Mouse (Mus musculus) lung, postnatal 36 days (tissue): ENCODE data around the gene Rps28.

Source experiments
- DNase-seq: peaks from one replicate; pipeline ENCODE4 v3.0.0; 2022; ENCODE audit warnings: mixed read lengths

Rps28 gene

DNA sequence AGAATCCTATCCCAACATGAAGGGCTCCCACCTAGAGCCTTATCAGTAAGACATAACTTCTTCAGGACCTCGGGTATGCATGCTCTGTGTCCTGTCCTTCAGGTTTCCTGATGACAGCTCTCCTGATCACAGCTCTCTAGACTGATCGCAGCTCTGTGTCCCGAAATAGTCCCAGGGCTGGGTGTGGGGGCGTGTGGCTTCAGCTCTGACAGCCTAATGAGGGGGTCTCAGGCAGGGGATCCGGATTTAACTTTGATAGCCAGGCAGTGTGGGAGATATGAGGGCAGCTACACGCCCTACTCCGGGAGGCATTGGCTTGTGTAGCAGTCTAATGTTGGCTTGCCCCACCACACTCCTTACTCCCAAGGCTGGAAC, 13.2 kb downstream of the Rps28 start:
- no peak for DNase-seq

GRCm38 (mm10) chr17:33810334-33811141, 13.8 kb downstream of the Rps28 start, which contains the start of gene Kank3:
Gene Kank3 (plus strand): TSS chr17:33810519.
- DNase-seq: peak; percentile 98

DNA sequence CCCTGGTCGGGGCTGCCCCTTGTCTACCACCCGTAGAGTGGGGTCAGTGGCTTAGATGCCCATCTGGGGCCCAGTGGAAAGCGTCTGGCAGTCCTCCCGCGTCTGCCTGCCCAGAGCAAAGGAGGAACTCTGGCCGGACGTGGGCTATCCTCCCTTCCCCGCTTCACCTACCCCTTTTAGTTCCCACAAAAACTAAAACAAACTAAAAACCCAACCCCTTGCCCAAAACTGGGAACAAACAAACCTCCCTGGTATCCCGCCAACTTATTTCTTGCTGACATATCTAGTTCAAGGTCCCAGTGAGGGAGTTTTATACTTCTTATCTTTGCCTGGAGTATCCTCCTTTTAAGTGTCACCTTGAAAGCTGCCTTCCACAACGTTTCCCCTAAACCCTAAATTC, 16.2 kb downstream of the Rps28 start:
- DNase-seq: no peak

DNA sequence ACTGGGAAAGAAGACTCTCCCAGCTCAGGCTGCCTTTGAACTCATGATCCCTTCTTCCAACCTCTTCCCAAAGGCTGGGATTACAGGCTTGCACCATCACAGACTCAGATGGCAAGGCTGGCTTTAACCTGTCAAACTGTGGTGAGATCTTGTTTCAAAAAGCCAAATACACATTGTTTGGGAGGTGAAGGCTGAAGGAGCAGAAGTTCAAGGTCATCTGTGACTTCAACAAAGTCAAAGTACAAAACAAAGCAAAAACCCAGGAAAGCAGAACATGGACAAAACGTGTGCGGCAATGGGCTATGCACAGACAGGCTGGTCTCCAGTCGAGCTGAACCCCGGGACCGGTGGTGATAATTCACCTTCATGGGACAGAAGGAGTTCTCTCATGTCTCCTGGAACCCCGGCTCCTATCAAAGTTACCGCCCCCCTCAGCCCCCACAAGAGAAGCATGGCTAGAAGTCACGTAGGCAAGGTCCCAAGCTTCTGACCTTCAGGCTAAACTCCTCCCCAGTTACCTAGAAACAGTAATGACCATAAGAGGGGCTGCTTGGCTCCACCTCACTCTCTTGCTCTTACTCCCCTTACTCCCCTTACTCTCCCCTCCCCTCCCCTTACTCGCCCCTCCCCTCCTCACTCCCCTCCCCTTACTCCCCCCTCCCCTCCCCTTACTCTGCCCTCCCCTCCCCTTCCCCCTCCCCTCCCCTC, 17.0 kb downstream of the Rps28 start:
- DNase-seq: no peak

DNA sequence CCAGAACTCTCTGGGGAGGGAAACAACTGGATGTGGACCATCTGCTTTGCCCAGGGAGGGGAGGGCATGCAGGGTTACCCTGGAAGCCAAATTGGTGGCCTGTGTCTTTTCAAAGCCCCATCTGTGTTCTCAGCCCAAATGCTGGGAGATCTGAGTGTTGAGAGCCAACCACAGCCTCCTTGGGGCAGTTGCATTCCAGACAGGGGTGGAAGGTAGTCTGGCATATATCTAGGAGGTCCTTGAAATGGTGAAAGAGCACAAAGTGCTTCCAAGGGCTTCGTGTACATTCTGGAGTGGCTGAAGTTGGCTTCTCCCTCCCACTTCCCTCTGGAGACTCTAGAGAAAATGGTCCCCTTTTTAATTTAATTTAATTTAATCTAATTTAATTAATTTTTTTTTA, 19.6 kb downstream of the Rps28 start:
- peak; percentile 74 for DNase-seq

GRCm38 (mm10) chr17:33804205-33804604, 20.2 kb downstream of the Rps28 start:
- peak; percentile 56 for DNase-seq

DNA sequence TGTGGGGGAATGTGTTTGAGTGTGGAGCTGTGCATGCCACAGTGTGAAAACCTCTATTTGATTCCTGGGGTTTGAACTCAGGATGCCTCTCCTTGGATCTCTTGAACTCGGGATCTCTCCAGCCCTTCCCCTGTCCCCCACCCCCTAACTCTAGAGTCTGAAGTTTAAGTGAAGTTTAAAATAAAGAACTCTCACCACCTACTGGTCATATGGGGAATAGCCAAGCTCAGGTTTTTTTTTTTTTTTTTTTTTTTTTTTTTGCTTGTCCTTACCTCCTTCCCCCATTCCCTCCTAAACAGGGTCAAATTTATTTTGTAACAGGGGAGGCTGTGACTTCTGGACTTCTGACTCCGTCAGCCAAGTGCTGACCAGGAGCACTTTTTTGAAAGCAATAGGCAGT, 22.1 kb downstream of the Rps28 start:
- no peak for DNase-seq

- no peak for DNase-seq
Observed at GRCm38 (mm10) chr17:33799277-33799676, 25.1 kb downstream of the Rps28 start.

DNA sequence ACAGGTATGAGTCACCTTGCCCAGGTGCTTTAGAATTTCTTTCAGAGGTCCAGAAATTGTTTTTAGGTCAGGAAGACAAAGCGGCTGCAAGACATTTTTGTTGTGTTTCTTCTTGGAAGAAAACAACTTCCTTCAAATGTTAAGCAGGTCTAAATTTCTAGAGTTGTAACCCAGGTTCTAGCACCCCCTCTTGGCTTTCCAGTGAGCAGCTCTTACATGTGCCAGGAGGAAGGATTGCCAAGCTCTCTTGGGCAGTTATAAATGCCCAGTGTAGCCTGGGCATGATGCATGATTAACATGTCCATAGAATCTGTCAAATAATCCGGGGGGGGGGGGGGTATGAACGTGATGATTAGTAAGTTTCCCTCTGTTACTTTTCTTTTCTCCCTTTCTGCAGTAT, 26.1 kb downstream of the Rps28 start:
- peak; percentile 71 for DNase-seq

DNA sequence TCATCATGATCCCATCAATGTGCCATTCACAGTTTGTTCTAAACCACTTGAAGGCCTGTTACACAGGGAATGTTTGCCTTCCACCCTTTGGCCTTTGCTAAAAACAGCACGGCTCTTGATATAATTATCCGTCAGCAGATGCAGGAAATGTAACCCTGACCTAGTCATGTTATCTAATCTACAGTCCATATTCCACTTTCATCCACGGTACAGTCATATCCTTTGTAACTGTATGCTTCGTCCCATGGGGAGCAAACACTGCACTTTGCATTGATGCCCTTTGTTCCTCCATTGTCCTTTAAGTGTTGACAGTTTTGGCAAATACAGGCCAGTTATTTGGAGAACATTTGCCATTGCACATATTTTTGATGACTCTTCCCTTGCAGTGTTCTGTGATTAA, 35.6 kb downstream of the Rps28 start:
- DNase-seq: no peak

- DNase-seq: no peak
Observed at GRCm38 (mm10) chr17:33786375-33786774, 38.0 kb downstream of the Rps28 start.

- DNase-seq: no peak
Observed at GRCm38 (mm10) chr17:33784939-33785338, 39.4 kb downstream of the Rps28 start.

- peak; percentile 93 for DNase-seq
Observed at GRCm38 (mm10) chr17:33783408-33783807, 41.0 kb downstream of the Rps28 start.

- DNase-seq: no peak
Observed at GRCm38 (mm10) chr17:33782067-33782466, 42.3 kb downstream of the Rps28 start.

- peak; percentile 88 for DNase-seq
Observed at GRCm38 (mm10) chr17:33781124-33781977, 43.0 kb downstream of the Rps28 start, which contains the start of gene Angptl4. Gene Angptl4 (minus strand): TSS chr17:33781830.

GRCm38 (mm10) chr17:33780431-33780830, 43.9 kb downstream of the Rps28 start:
- peak; percentile 76 for DNase-seq

DNA sequence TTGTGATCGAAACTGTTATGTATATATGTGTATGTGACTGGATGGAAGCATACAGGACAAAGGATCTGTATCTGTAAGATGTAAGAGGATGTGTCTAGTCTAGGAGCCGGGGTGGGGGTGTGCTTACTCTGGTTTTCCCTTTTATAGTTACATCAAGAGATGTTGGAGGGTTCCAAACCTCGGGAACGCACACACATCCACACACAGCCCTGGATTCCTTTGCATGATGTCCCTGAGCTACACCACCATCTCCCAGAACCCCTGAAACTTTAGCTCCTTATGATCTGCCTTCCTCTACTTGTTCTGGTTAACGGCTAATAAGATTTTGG, 44.4 kb downstream of the Rps28 start:
- no peak for DNase-seq

GRCm38 (mm10) chr17:33779271-33779966, 44.9 kb downstream of the Rps28 start:
- DNase-seq: peak; percentile 95

- no peak for DNase-seq
Observed at GRCm38 (mm10) chr17:33775287-33775686, 49.1 kb downstream of the Rps28 start.

GRCm38 (mm10) chr17:33774573-33775155, 49.7 kb downstream of the Rps28 start:
- no peak for DNase-seq

GRCm38 (mm10) chr17:33773871-33774572, 50.3 kb downstream of the Rps28 start:
- no peak for DNase-seq

DNA sequence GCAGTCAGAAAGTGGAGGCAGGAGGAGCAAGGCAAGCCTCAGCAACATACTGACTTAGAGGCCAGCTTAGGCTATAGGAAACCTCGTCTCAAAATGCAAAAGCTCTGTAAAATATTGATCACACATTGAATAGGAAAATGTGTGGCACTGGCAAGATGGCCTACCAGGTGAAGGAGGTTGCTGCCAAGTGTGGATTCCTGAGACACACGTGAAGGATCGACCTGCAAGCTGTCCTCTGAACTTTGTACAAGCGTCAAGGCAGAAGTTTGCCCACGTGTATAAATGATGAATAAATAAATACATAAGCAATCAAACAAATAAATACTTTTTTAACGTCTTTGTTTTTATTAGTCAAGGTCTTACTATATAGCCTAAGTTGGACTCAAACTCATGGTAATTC, 50.9 kb downstream of the Rps28 start:
- no peak for DNase-seq
